Mouse (Mus musculus) heart, postnatal 0 days (tissue): ENCODE results near the gene Abtb1. TPM values are rescaled to one million over a fixed set of nuclear protein-coding genes. Genes with fewer than 3 reads are reported as not detected.

Experiments
- ATAC-seq: fragments of 200-750 bp; cut with Nextera tagmentation; 2 replicates; pipeline ENCODE4 v1.8.0; 2017; ENCODE audit warnings: low read depth, moderate number of reproducible peaks, moderate library complexity; ENCODE audit not compliant: insufficient read depth
- DNase-seq: peaks from one replicate; pipeline ENCODE4 v3.0.0-alpha.2; 2016; ENCODE audit warnings: low spot score
- H3K27ac ChIP-seq: fragments of 300-500 bp; sonication (generic); 2 replicates; pipeline ENCODE4 v1.5.1; 2014; ENCODE audit warnings: low read depth, mild to moderate bottlenecking
- H3K27me3 ChIP-seq: fragments of 300-500 bp; sonication (generic); 2 replicates; pipeline ENCODE4 v1.6.1; 2014; ENCODE audit warnings: low read length, mixed read lengths; ENCODE audit not compliant: control insufficient read depth, insufficient read depth
- H3K36me3 ChIP-seq: fragments of 300-500 bp; sonication (generic); replicated peaks from 2 replicates; pipeline ENCODE4 v1.6.1; 2014; ENCODE audit warnings: low read length, mixed read lengths; ENCODE audit not compliant: control insufficient read depth, insufficient read depth
- H3K4me1 ChIP-seq: fragments of 300-500 bp; sonication (generic); 2 replicates; pipeline ENCODE4 v1.6.1; 2014; ENCODE audit warnings: antibody characterized with exemption; ENCODE audit not compliant: control insufficient read depth, insufficient read depth
- H3K4me2 ChIP-seq: fragments of 300-500 bp; sonication (generic); 2 replicates; pipeline ENCODE4 v1.6.1; 2014; ENCODE audit warnings: low read depth, mild to moderate bottlenecking, low read length, moderate library complexity
- H3K4me3 ChIP-seq: fragments of 300-500 bp; sonication (generic); 2 replicates; pipeline ENCODE4 v1.5.1; 2014; ENCODE audit warnings: low read depth, low read length
- H3K9ac ChIP-seq: fragments of 300-500 bp; sonication (generic); replicated peaks from 2 replicates; pipeline ENCODE4 v1.6.1; 2014; ENCODE audit warnings: low read depth, low read length, mixed read lengths
- H3K9me3 ChIP-seq: fragments of 300-500 bp; sonication (generic); replicated peaks from 2 replicates; pipeline ENCODE4 v1.6.1; 2016; ENCODE audit warnings: low read length; ENCODE audit not compliant: control insufficient read depth
- CTCF ChIP-seq: IDR thresholded peaks from 2 replicates; pipeline ENCODE4 v1.5.1; 2016; ENCODE audit warnings: antibody characterized with exemption, control low read depth, low read depth
- EP300 ChIP-seq: IDR thresholded peaks from 2 replicates; pipeline ENCODE4 v1.6.1; 2016; ENCODE audit warnings: antibody characterized with exemption, low read depth
- WGBS: fragments of 180-500 bp; shearing (Covaris S2); extraction: QIAGEN DNeasy Blood & Tissue Kit; methylation state at CpG from one replicate; pipeline ENCODE4 v1.1.7; 2014; 5-methylcytosine and 5-hydroxymethylcytosine counted together
- polyA plus RNA-seq: library from polyadenylated mRNA; unstranded; fragments of >200 nt; fragmentation: Nextera tagmentation; extraction: Ambion mirVana; gene quantifications from 2 replicates; pipeline ENCODE4 v1.2.1, GENCODE M21; 2015
- total RNA-seq: library from RNA; depleted of rRNA; stranded (reverse); fragments of >200 nt; gene quantifications from 2 replicates; pipeline ENCODE4 v1.2.3, GENCODE M21; 2014; ENCODE audit warnings: low replicate concordance; rRNA removed

Gene Abtb1
- total and polyA plus RNA-seq, 2 experiments from 2014 or later: 29.1 to 63.9 TPM

GRCm38 (mm10) chr6:88791299-88791698, 50.5 kb downstream of the Abtb1 start:
- Histone ChIP-seq H3K9me3 (no peaks in the 10 kb centered on the region), H3K27me3 (no peaks in the 10 kb centered on the region), H3K9ac (no peak overlapping the region), H3K36me3 (no peaks in the 10 kb centered on the region), H3K27ac (no peak overlapping the region), H3K4me2 (no peak overlapping the region), H3K4me3 (no peak overlapping the region), H3K4me1 (peaks cover 35% of the 10 kb centered on the region)
- no peak for TF ChIP-seq CTCF
- TF ChIP-seq EP300: no peak
- no peak for DNase-seq
- no peak for ATAC-seq
- 45% methylated on average over 9 of the region's 9 CpGs for WGBS

GRCm38 (mm10) chr6:88788219-88788618, 53.6 kb downstream of the Abtb1 start:
- ATAC-seq: no peak
- no peak overlapping the region for H3K4me2 ChIP-seq

GRCm38 (mm10) chr6:88787496-88787895, 54.3 kb downstream of the Abtb1 start:
- peak overlapping the region; percentile 75 for H3K27ac ChIP-seq

More at GRCm38 (mm10) chr6:88788219-88788618, 53.6 kb downstream of the Abtb1 start:
- DNase-seq: no peak
- Histone ChIP-seq H3K9ac (no peak overlapping the region), H3K27me3 (no peaks in the 10 kb centered on the region), H3K4me1 (peaks cover 62% of the 10 kb centered on the region), H3K4me3 (no peak overlapping the region), H3K9me3 (no peaks in the 10 kb centered on the region), H3K36me3 (no peaks in the 10 kb centered on the region), H3K27ac (no peak overlapping the region)
- WGBS: 84% methylated on average over 11 of the region's 11 CpGs
- TF ChIP-seq EP300 (no peak), CTCF (no peak)

GRCm38 (mm10) chr6:88786732-88787445, 54.9 kb downstream of the Abtb1 start:
- Histone ChIP-seq H3K4me2 (no peak overlapping the region), H3K36me3 (no peaks in the 10 kb centered on the region), H3K9me3 (no peaks in the 10 kb centered on the region), H3K4me1 (peaks cover 57% of the 10 kb centered on the region), H3K27me3 (no peaks in the 10 kb centered on the region), H3K27ac (peak overlapping the region; percentile 75), H3K4me3 (no peak overlapping the region), H3K9ac (no peak overlapping the region)
- ATAC-seq (no peak; the same call in 1 of the 2 replicates), DNase-seq (no peak)
- TF ChIP-seq CTCF: no peak
- TF ChIP-seq EP300: no peak
- WGBS: 45% methylated on average over 15 of the region's 15 CpGs

More at GRCm38 (mm10) chr6:88787496-88787895, 54.3 kb downstream of the Abtb1 start:
- ATAC-seq: no peak
- peaks cover 60% of the 10 kb centered on the region for H3K4me1 ChIP-seq
- no peaks in the 10 kb centered on the region for H3K9me3 ChIP-seq
- no peak overlapping the region for H3K9ac ChIP-seq
- no peak overlapping the region for H3K4me2 ChIP-seq
- no peak for TF ChIP-seq EP300
- no peak for TF ChIP-seq CTCF
- no peaks in the 10 kb centered on the region for H3K27me3 ChIP-seq
- H3K4me3 ChIP-seq: no peak overlapping the region
- 64% methylated on average over 14 of the region's 14 CpGs for WGBS
- H3K36me3 ChIP-seq: no peaks in the 10 kb centered on the region
- DNase-seq: no peak

Other genes with a start within 250 kb of the Abtb1 start
- 16.1 and 46.4 TPM in 2 replicates for gene Kbtbd12, start 204.0 kb downstream of the Abtb1 start, total RNA-seq
- 52.1 and 54.2 TPM in 2 replicates for gene Kbtbd12, start 204.0 kb downstream of the Abtb1 start, polyA plus RNA-seq
- 147 and 162 TPM in 2 replicates for gene Mgll, start 117.6 kb downstream of the Abtb1 start, total RNA-seq
- 122 and 134 TPM in 2 replicates for gene Mgll, start 117.6 kb downstream of the Abtb1 start, polyA plus RNA-seq
- 90.9 and 101 TPM in 2 replicates for gene Podxl2, start 33.1 kb upstream of the Abtb1 start, total RNA-seq
- gene Podxl2, start 33.1 kb upstream of the Abtb1 start, polyA plus RNA-seq: 60.3 and 60.8 TPM in 2 replicates
- gene Mcm2, start 56.8 kb upstream of the Abtb1 start, total RNA-seq: 38.8 and 49.9 TPM in 2 replicates
- gene Mcm2, start 56.8 kb upstream of the Abtb1 start, polyA plus RNA-seq: 25.2 and 25.6 TPM in 2 replicates
- gene Tpra1, start 60.3 kb upstream of the Abtb1 start, total RNA-seq: 45.9 and 131 TPM in 2 replicates
- gene Tpra1, start 60.3 kb upstream of the Abtb1 start, polyA plus RNA-seq: 39.1 and 46.9 TPM in 2 replicates